Mouse (Mus musculus) MN1 (cell line): ENCODE results near the gene Slit3.

ENCODE experiments used
- DNase-seq: peaks from one replicate; pipeline ENCODE4 v3.0.0-alpha.2; 2016; ENCODE audit warnings: low spot score

The Slit3 gene

DNA sequence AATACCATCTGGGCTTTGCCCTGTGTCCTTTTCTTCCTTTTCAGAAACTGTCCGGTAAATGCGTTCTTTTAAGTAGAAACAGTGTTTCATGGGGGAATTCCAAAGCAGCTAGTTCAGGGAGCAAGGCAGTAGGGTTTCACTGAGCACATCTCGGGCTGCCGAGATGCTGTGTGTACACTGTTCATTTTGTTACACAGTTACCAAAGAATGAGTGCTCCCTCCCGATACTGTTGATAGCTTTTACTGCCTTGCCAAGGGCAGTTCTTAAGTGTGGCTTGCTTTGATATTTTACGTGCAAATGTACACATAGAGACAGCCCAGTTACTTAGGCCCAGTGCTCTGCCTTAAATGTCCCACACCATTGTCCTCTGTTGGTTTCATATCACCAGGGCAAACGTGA, 516.1 kb downstream of the Slit3 start:
- no peak for DNase-seq

DNA sequence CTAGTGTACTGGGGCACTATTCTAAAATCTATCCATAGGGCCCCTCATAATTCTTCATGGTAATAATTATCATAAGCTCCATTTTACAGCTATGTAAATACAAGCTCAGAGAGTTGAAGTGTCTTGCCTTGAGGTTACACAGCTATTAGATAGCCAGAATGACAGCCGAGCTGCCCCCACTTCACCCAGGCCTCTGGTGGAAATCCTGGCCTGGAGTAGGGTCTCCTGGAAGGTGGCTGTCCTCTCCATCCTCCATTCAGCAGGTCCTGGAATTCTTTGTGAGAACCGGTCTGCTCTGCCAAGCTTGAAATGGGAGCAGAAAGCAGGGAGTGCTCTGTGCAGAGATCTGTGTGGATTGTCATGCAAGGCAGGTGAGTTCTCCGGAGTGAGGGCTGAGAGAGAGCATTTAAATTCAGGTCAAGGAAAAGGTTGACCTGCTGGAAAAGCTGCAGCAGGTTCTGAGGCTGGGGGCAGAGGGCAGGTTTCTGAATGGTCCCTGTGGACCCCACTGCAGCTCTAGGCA, 517.9 kb downstream of the Slit3 start:
- no peak for DNase-seq

DNA sequence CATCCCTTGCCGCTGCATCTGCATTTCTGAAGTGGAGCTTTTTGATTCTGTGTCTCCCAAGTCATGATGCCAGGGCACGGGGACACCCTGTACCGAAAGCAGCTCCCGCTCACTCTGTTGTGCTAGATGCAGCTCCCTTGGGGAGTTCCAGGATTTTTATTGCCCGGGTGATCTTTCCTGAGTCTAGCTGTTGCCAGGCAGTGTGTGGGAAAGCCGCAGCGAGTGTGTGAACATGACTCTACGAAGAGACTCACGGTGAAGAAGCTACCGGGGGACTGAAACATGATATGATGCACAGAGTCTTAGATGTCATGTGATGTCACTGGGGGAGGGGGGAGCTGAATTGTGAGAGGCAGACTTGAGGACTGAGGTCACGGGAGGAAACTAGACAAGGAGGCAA, 518.4 kb downstream of the Slit3 start:
- DNase-seq = no peak

DNA sequence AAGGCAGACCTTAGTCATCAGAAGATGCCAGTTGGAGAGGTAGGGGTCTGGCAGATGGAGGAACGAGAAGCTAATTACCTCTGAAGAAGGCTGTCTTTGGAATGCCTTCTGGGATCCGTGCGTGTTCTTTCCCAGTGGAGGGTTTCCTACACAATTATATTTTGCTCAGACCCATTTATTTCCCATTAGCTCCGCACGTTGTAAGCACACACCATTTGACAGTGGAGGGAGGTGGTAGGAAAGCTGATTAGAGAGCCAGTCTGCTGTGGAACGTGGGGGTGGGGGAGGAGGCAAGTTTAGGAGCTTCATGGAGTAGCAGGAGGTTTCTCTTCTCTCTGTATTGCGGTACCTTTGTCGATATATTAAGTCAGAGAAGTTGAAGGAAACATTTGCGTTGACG, 530.3 kb downstream of the Slit3 start:
- DNase-seq = no peak

DNA sequence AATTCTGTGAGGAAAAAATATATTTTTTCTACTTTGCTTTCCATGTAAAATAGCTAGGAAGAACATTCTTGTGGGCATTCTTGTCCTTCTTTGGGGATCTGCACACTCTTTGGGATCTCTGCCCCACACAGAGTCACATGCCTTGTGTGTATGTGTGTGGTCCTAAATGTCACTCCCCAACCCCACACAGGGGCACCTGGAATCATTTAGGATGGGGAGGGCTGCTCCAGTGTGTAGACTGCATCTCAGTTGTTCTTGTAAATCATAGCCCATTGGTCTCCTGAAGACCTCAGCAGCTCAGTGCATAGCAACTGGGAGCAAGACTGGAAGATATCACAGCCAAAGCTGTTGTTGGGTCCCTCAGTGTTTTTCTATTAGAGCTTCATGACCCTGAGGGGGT, 534.8 kb downstream of the Slit3 start:
- DNase-seq = no peak

DNA sequence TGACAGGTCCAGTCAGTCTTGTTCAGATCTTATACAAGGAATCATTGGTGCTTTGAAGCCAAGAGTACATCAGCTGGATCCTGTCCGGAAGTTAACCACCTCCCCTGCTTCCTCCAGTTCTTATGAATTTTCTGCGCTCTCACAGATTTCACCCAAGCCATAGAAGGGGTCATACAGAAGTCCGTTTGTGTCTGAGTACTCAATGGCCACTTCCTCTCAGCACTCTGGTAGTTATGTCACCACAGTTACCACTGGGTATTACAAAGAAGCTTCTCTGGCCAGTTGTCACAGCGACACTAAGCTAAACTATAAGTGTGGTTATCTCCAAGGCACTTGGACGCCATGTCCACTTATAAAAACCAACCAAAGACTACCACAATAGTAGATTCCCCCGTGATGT, 536.6 kb downstream of the Slit3 start:
- no peak for DNase-seq

DNA sequence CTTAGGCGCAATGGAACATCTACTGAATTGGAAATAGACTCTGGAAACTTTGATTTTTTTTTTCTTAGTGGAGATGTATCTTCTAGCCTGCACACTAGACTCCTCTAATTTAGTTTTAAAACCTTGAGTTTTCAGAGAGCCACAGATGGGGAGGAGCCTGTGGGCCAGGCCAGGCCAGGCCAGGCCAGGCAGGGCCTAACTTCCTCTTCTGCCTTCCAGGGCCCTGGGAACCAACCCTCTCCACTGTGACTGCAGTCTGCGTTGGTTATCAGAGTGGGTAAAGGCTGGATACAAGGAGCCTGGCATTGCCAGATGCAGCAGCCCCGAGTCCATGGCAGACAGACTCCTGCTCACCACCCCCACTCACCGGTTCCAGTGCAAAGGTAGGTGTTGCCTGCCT, 539.9 kb downstream of the Slit3 start:
- peak; percentile 42 for DNase-seq

DNA sequence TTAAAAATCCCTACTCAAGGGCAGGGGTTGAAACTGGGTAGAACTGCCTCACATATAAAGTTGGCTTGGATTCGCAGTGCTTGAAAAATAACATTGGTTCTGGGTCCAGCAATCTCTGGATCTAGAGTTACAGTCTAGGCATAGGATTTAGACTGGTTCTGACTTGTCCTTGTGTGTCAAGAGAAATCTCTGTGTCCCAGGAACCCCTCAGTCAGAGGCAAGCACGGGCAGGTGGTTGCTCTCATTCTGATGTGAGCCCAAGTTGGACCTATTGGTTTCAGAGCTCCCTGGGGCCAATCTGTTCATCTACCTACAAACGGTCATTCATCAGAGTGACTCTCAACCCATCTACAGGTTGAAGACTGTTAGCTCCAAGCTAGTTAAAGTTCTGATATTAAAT, 541.9 kb downstream of the Slit3 start:
- DNase-seq = no peak

DNA sequence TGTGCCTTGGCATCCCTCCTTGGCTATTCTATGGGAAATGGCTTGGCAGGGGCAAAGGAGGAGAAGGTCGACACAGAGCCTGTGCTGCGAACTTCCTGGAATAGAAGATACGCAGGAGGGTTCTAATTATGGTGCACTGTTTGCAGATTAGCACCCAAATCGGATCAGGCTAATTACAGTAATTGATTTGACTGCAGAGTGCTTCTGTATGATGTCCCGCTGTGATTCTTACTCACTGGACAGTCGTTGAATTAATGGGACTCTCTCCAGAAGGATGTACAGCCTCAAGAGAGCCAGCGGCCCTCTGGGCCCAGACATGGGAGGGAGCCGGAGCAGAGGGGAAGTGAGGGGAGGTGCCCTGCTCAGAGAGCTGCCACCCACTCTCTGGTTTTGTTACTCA, 542.6 kb downstream of the Slit3 start:
- peak; percentile 94 for DNase-seq

DNA sequence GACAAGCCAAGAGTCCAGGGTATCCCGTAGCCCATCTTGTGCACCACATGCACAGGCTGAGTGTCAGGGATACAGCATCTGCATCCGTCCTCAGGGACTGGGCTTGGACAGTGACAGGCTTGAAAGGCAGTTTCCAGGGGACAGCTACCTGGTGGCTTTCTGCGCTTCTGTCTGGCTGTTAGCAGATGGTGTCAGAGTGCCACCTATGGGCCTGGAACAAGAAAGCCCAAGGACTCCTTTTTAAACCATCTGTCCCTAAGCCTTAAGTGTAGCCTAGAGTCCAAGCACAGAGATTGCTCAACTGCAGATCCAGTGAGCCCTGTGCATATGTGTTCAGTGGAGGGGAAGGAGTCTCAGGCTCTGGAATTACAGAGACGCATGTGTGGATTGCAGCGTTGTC, 544.0 kb downstream of the Slit3 start:
- DNase-seq = peak; percentile 75

DNA sequence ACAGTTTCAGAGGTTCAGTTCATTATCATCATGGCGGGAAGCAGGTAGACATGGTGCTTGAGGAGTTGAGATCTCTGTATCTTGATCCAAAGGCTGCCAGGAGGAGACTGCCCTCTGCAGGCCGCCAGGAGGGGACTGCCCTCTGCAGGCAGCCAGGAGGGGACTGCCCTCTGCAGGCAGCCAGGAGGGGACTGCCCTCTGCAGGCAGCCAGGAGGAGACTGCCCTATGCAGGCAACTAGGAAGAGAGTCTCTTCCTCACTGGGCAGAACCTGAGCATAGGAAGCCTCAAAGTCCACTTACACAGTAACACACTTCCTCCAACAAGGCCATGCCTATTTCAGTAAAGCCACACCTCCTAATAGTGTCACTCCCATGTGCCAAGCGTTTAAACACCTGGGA, 546.4 kb downstream of the Slit3 start:
- DNase-seq = peak; percentile 35

DNA sequence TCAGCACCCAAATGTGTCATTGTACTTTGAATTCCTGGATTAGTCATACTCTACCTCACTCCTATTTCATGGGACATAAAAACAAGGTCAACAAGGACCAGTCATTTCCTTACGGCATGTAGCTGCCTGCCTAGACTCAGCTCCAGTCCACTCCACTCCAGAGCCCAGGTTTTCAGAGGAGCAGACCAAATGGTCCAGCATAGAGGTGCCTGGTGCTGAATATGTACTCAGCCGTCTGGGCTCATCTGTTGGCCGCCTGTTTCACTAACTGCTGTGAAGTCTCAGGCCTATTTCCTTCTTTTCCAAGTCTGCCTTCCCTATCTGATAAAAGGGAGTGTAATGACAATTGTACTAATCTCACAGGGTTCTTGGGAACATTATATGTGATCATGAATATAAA, 547.1 kb downstream of the Slit3 start:
- peak; percentile 68 for DNase-seq

DNA sequence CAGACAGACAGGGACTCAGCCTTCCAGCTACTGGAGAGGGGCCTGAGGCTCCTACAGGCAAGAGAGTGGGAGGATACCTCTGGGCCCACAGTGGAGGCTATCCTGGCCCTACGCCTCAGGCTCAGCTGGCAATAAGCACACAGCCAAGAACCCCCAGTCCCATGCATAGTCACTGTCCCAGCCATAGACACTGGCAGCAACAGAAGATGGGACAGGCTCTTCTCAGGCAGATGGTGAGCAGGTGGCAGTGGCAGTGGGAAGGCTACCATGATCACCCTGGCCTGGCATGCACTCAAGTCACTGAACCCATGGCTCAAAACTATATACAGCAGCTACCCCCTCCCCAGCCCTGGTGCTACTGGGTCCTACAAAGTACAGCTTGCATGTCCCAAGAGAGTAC, 547.7 kb downstream of the Slit3 start:
- no peak for DNase-seq

DNA sequence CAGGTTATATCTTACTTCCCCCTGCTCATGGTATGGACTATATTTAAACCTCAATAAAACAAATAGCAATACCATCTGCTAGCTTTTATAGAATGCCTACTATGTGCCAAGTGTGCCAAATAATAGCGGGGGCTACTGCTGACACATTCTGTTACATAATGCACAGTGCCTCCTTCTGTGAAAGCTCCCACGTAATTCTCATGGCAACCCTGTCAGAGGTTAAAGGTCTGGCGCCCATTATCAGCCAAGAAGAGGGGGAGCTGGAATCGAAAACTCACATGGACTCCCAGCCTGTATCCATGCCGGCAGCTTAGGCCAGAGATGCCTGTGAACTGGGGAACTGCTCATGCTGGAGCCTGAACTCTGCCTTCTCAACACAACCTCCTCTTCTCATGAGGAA, 548.5 kb downstream of the Slit3 start:
- no peak for DNase-seq

DNA sequence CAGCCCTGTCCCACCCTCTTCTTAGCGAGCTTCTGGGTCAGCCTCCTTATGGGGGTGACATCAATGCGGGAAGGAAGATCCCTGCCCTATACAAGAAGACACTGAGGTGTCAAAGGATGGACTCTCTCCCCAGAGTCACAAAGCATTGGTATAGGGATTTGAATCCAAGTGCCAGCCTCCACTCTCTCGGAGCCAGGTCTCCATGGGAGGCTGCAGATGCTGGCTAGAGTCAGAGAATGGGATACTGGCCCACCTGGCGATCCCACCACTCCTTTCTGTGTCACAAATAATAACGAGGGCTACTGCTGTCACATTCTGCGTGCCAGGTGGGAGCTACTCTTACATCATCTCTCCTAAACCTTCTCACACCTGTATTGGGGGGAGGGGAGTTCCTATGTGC, 549.2 kb downstream of the Slit3 start:
- no peak for DNase-seq

DNA sequence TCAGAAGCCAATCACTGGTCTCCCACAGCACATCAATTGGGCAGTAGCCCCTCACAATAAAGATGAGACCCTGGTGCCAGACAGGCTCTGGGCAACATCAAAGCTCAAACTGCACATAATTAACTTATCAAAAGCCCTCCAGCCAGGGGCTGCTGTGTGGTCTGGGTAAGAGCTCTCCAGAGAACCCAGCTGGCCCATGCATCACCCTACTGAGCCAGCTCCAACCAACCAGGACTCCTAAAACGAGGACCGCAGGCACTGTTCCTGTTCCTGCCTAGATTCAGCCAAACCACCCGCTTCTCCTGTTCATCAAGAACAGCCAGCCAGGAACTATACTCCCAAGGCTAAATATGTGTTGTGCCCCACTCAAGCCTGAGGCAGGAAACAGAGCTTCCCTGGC, 549.7 kb downstream of the Slit3 start:
- peak; percentile 59 for DNase-seq

DNA sequence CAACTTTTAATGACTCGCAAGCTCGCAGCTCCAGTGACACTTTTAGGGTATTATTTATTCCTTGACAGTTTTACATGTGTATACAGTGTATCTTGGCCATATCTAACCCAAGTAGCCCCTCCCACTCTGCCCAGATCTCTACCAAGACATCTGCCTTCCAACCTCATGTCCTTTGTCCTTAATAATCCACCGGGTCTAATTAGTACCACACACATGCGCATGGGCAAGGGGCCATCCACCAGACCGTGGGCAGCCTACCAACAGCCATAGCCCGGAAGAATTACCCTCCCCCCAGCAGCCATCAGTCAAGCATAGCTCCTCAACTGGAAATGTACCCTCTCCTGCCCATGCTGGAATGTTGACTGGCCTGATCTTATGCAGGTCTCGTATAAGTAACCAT, 552.0 kb downstream of the Slit3 start:
- DNase-seq = no peak

DNA sequence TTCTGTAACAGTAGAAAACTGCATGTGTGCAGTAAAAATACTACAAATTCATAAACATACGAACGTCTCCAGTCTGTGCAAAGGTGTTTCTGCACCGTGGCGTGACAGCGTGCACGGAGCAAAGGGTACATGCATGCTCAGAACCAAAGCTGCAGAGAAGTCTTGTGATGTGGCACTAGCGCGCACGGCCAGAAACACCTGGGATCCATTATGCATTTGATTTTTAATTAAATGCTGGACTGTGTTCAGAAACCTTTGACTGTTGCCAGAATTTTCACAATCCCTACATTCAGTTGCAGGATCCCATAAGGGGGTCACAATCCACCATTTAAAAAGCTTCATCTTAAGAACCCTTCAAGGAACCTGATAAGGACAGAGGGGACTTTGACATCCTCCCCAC, 553.2 kb downstream of the Slit3 start:
- DNase-seq = no peak

DNA sequence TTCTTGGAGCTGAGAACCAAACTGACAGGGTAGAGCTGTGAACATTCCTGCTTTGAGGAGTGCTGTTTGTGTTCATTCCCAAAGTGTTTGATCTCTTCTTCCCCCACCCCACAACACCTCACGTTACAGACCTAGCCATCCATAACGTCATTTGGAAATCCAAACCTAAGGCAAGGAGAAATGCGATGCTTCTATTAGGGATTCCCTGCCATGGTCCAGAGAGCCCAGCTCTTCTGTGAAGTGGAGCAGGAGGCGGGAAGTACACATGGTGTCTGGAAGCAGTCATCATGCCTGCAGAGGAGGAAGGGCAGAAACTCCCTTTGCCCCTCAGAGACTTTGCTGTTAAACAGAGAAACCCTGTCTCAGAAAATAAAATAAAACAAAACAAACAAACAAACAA, 555.7 kb downstream of the Slit3 start:
- no peak for DNase-seq

DNA sequence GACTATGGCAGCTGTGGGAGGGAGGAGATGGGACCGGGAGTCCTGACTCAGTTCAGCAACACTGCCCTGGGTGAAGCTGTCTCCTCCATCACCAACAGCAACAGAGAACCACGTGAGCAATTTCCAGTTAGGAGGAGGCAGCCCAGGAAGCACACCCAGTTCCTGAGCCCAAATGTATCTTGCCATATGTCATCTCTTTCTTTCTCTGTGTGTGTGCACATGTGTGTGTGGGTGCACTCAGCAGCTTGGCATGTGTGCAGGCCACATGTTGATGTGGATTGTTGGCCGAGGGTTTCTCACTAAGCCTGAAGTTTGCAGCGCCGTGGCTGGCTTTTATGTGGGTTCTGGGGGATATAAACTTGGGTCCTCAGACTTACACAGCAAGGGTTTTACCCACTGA, 559.0 kb downstream of the Slit3 start:
- no peak for DNase-seq

DNA sequence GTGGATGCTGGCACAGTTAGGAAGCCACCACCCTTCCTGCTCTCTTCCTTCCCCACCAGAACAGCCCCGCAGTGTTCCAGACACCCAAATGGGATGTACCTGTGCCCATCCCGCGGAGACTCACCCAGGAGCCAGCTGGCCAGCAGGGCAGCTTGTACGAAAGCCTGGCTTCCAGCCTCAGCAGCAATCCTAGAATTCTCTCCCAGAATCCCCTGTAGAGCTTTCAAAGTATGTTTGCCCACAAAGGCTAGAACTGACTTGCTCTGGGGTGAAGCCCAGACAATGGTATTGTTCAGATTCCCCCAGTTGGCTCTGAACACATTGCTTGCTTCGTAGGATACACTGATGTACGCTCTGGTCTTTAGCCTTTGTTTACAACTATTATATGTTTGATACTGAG, 566.3 kb downstream of the Slit3 start:
- DNase-seq = no peak

DNA sequence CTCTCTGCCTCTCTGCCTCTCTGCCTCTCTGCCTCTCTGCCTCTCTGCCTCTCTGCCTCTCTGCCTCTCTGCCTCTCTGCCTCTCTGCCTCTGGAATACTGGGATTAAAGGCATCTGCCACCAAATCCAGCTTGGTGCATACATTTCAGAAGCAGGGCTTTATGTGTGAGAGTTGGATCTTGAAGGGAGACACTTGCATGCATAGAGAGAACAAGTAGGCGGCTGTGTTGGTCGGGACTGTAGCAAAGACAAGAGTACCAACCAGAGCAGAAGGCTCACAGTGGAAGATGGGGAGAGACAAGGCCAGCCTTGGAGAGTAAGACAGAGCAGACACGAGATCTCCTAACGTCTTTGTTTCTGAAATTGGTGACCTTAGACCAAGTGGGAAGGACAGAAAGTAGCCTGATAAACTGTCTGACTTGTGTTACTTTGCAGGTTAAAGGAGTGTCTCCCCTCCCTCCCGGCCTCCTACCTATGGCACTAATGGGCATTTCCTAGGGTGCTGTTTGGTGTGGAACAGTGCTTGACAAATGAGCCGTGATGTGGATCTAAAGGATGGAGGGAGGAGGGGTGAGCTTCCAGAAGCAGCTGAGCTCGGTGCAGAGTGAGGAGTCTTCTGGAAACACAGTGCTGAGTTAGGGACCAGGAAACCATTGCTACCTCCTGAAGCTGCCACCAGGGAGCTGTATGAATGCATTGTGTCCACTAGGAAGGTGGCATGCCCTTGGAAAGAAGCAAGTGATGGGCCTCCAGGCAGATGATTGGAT, 569.7 kb downstream of the Slit3 start:
- DNase-seq = no peak

DNA sequence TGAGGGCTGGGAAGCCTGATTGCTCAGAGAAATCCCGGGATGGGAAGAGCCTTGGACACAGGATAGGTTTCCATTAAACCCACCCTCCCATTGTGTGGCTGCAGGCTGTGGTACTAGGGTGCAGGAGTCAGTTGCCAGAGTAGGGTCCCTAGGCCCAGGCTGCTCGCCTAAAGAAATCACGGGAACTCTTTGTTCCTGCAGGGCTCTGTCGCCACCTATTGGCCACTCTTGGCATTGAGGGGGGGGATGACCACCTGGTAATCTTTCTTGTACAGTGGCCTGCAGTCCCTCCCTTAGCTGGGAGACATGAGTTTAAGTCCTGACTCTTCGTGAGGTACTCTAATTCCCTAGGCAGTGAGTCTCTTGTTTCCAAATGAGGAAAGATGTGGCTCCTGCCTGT, 572.1 kb downstream of the Slit3 start:
- DNase-seq = peak; percentile 86

DNA sequence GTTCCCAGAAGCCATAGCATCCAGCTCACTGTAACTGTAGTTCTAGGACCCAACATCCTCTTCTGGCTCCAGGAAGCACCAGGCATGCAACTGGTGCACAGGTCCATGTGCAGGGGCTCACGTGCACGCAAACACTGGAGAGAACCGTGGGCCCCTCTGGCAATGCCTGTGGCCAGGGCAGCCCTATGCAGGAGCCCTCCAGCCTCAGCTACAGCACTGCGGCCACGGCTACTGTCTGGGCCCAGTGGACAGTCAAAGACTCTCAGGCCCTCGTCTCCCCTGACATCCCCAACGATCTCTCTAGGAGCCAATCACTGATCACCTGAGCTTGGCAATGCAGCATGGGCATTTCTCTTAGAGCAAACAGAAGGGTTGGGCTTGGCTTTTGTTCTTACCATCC, 572.6 kb downstream of the Slit3 start:
- DNase-seq = no peak
